Comparison of ENCODE assay signal across 7 mouse cellular contexts in the genomic region with DNA sequence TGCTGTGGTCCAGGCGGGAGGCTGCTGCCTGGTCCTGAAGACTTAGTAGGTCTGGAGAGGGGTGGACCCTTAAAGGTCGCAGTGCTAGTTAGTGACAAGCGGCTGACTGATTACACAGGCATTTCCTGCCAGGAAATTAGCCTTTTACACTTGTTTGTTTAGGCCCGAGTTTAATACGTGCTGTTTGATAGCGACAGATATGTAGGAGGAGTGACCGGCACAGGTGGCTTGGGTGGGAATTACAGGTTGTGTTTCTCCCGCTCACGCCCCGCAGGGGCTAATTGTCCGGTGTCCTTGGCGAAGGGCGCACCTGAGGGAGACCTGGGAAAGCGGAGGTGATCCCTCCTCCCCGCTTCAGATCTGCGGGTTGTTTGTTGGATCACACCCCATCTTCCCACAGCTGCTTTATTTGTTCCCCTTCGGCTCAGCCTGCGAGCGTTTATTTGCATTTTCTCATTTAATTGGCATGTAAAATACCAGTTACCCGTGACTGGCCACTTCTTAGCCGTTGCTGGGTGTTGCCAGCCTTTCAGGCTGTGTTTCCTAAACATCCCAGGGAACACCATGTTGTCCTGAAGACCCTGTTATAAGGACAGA. TPM values are rescaled to one million over a fixed set of nuclear protein-coding genes. Genes with fewer than 3 reads are reported as not detected.
DNase-seq lines count a peak whose midpoint lies in the region; ATAC-seq and TF ChIP-seq lines count a peak whose summit lies in the region.

No protein-coding gene starts in this region.

- ATAC-seq in common myeloid progenitor, adult 5-6 weeks (replicated peaks; ENCODE audit: low read depth, poor library complexity, severe bottlenecking): 0 out of 2 replicates have a peak, but pooled peaks have one; percentile 29
- ATAC-seq in hindbrain, embryonic 14.5 days (ENCODE audit: low FRiP score): peak; percentile 31; the same call in 1 of the 2 replicates
- peak; percentile 63 for ATAC-seq in lung, postnatal 0 days

- peak overlapping the region; percentile 28; the same call in 1 of the 2 replicates for H3K9ac ChIP-seq in hindbrain, embryonic 14.5 days
- H3K9ac ChIP-seq in lung, postnatal 0 days (replicated peaks; ENCODE audit: low read depth): 0 out of 2 replicates have a peak overlapping the region, but pooled peaks have one; percentile 13

- peaks cover 5% of the 10 kb centered on the region; the same call in 1 of the 2 replicates for H3K4me1 ChIP-seq in hindbrain, embryonic 14.5 days (replicated peaks; ENCODE audit: control insufficient read depth, insufficient read depth, low read length)
- H3K4me1 ChIP-seq in lung, postnatal 0 days (ENCODE audit: insufficient read depth, low read depth, low read length): peaks cover 7% of the 10 kb centered on the region; the same call in 1 of the 2 replicates

- peak overlapping the region; percentile 51 for H3K4me2 ChIP-seq in hindbrain, embryonic 14.5 days (replicated peaks)
- peak overlapping the region; percentile 54 for H3K4me2 ChIP-seq in lung, postnatal 0 days (replicated peaks; ENCODE audit: low read depth, low read length)

- 5% methylated on average over 21 of the region's 21 CpGs for WGBS in hindbrain, embryonic 14.5 days
- 2% methylated on average over 20 of the region's 21 CpGs for WGBS in lung, postnatal 0 days

- TF ChIP-seq EP300 in lung, postnatal 0 days (IDR thresholded peaks at IDR 0.05): peak; percentile 46

- H3K9me3 ChIP-seq in hindbrain, embryonic 14.5 days (ENCODE audit: control insufficient read depth, low read length): no peaks in the 10 kb centered on the region
- H3K9me3 ChIP-seq in lung, postnatal 0 days (ENCODE audit: low read length): no peaks in the 10 kb centered on the region

- no peaks in the 10 kb centered on the region for H3K27me3 ChIP-seq in hindbrain, embryonic 14.5 days (ENCODE audit: control insufficient read depth, insufficient read depth, low read length)
- no peaks in the 10 kb centered on the region for H3K27me3 ChIP-seq in lung, postnatal 0 days (replicated peaks; ENCODE audit: insufficient read depth, low read length)

- no peak for TF ChIP-seq CTCF in lung, postnatal 0 days (IDR thresholded peaks at IDR 0.05)

- no peak overlapping the region for H3K27ac ChIP-seq in hindbrain, embryonic 14.5 days
- H3K27ac ChIP-seq in lung, postnatal 0 days (ENCODE audit: low read length): no peak overlapping the region

- peak overlapping the region; percentile 16 for H3K4me3 ChIP-seq in hindbrain, embryonic 14.5 days (replicated peaks; ENCODE audit: low read length)
- H3K4me3 ChIP-seq in lung, postnatal 0 days (ENCODE audit: low read depth, low read length): no peak overlapping the region

- peak; percentile 95 for DNase-seq in R1 (ENCODE audit: low read depth, low spot score)
- no peak for DNase-seq in hindbrain, embryonic 14.5 days (ENCODE audit: low spot score)
- peak; percentile 47 for DNase-seq in lung, postnatal 0 days (ENCODE audit: low spot score)
- DNase-seq in frontal cortex, postnatal 10 days (ENCODE audit: low spot score in 2 of 2): no peak
- no peak for DNase-seq in thymus, postnatal 36 days
- DNase-seq in spleen, adult 12 weeks (ENCODE audit: low spot score): no peak

- no peaks in the 10 kb centered on the region for H3K36me3 ChIP-seq in hindbrain, embryonic 14.5 days (replicated peaks; ENCODE audit: control insufficient read depth, insufficient read depth)
- H3K36me3 ChIP-seq in lung, postnatal 0 days (ENCODE audit: insufficient read depth, low read length): no peaks in the 10 kb centered on the region

RNA-seq across cellular contexts. Expression of a gene that starts 25.1 kb away (rescaled TPM):
- 0.15 and 0.69 TPM in 2 replicates for total RNA-seq in common myeloid progenitor, adult 5-6 weeks (2017)
- 0.09 and 0.56 TPM in 2 replicates for polyA plus RNA-seq in hindbrain, embryonic 14.5 days (2014; fragmentation: Nextera tagmentation; extraction: Ambion mirVana)
- 601 and 607 TPM in 2 replicates for polyA plus RNA-seq in lung, postnatal 0 days (2015; fragmentation: Nextera tagmentation; extraction: Ambion mirVana)

RNA-seq across cellular contexts. Expression of a gene that starts 29.0 kb away (rescaled TPM):
- total RNA-seq in common myeloid progenitor, adult 5-6 weeks (2017): 139 and 149 TPM in 2 replicates
- polyA plus RNA-seq in hindbrain, embryonic 14.5 days (2014; fragmentation: Nextera tagmentation; extraction: Ambion mirVana): 70.4 and 72.6 TPM in 2 replicates
- polyA plus RNA-seq in lung, postnatal 0 days (2015; fragmentation: Nextera tagmentation; extraction: Ambion mirVana): 91.6 and 97.1 TPM in 2 replicates

RNA-seq across cellular contexts. Expression of a gene that starts 58.9 kb away (rescaled TPM):
- 0.39 and 0.64 TPM in 2 replicates for total RNA-seq in common myeloid progenitor, adult 5-6 weeks (2017)
- 3.9 TPM in 2 replicates for polyA plus RNA-seq in hindbrain, embryonic 14.5 days (2014; fragmentation: Nextera tagmentation; extraction: Ambion mirVana)
- polyA plus RNA-seq in lung, postnatal 0 days (2015; fragmentation: Nextera tagmentation; extraction: Ambion mirVana): 3.5 and 4.2 TPM in 2 replicates

Comparison
In these comparisons a context has a peak if more than half of its experiments do, and no peak if none do; other contexts are left out.
1. DNase-seq: peak in R1 (single experiment) and lung, postnatal 0 days (single experiment); none in hindbrain, embryonic 14.5 days (single experiment), frontal cortex, postnatal 10 days (0 of 2), thymus, postnatal 36 days (0 of 2) and spleen, adult 12 weeks (single experiment).
2. RNA of a gene that starts 25.1 kb away (polyA plus RNA-seq): 601 to 607 TPM in lung, postnatal 0 days; 0.09 to 0.56 TPM in hindbrain, embryonic 14.5 days; every median in the first group is over 100 times any median in the second.
3. Peak in every context shown above with its lines, with median percentiles within 50 percentile points of each other: ATAC-seq.